Mouse (Mus musculus) spleen, postnatal 36 days (tissue): Measurements from ENCODE around the gene Atp5l.
"Not testable (repeated sequence)": the region's sequence is repeated elsewhere in the genome, so short reads cannot be mapped to it uniquely, and the experiment has no call there.

Source experiments
- DNase-seq, 2 experiments: peaks; one replicate each; pipeline ENCODE4 v3.0.0; 2022; ENCODE audit warnings: low spot score in 2 of 2, mixed read lengths in 1 of 2

Gene Atp5l

GRCm38 (mm10) chr9:44920374-44921122 is at the start of gene Atp5l:
Gene Atp5l (minus strand): TSS chr9:44920742.
- DNase-seq = peak; percentile 81 to 87

GRCm38 (mm10) chr9:44969450-44969849 is 48.9 kb upstream of the Atp5l start:
- DNase-seq = no peak

- DNase-seq = not testable (repeated sequence)
Measured at GRCm38 (mm10) chr9:44967763-44968162, 47.2 kb upstream of the Atp5l start.

GRCm38 (mm10) chr9:44966815-44967242 is 46.3 kb upstream of the Atp5l start:
- DNase-seq = peak; percentile 74 to 77

GRCm38 (mm10) chr9:44965833-44966466 is 45.4 kb upstream of the Atp5l start:
- no peak for DNase-seq

- peak; percentile 98 for DNase-seq
Measured at GRCm38 (mm10) chr9:44965126-44965832, 44.7 kb upstream of the Atp5l start, which contains the start of gene Ube4a. Gene Ube4a (minus strand): TSS chr9:44965600.

GRCm38 (mm10) chr9:44954432-44954831 is 33.9 kb upstream of the Atp5l start:
- peak in 1 of 2 experiments; percentile 11 for DNase-seq

GRCm38 (mm10) chr9:44947836-44948235 is 27.3 kb upstream of the Atp5l start:
- no peak for DNase-seq

GRCm38 (mm10) chr9:44946185-44946695 is 25.7 kb upstream of the Atp5l start:
- no peak for DNase-seq

GRCm38 (mm10) chr9:44942421-44942820 is 21.9 kb upstream of the Atp5l start:
- DNase-seq = no peak

GRCm38 (mm10) chr9:44941756-44942155 is 21.2 kb upstream of the Atp5l start:
- DNase-seq = no peak

GRCm38 (mm10) chr9:44921543-44921942 is 1.0 kb upstream of the Atp5l start:
- no peak for DNase-seq

- no peak for DNase-seq
Measured at GRCm38 (mm10) chr9:44921123-44921468, 554 bp upstream of the Atp5l start.

- no peak for DNase-seq
Measured at GRCm38 (mm10) chr9:44919606-44920005, 936 bp downstream of the Atp5l start.

GRCm38 (mm10) chr9:44916196-44916595 is 4.3 kb downstream of the Atp5l start:
- DNase-seq = peak; percentile 25 to 27

- DNase-seq = no peak
Measured at GRCm38 (mm10) chr9:44914706-44915105, 5.8 kb downstream of the Atp5l start.

GRCm38 (mm10) chr9:44911365-44911764 is 9.2 kb downstream of the Atp5l start:
- DNase-seq = no peak

- DNase-seq = peak in 1 of 2 experiments; percentile 10
Measured at GRCm38 (mm10) chr9:44905620-44906019, 14.9 kb downstream of the Atp5l start.

- DNase-seq = peak; percentile 13 to 37
Measured at GRCm38 (mm10) chr9:44904964-44905363, 15.6 kb downstream of the Atp5l start.

GRCm38 (mm10) chr9:44903856-44904255 is 16.7 kb downstream of the Atp5l start:
- DNase-seq = no peak

GRCm38 (mm10) chr9:44900402-44900801 is 20.1 kb downstream of the Atp5l start:
- no peak for DNase-seq

- no peak for DNase-seq
Measured at GRCm38 (mm10) chr9:44899716-44900115, 20.8 kb downstream of the Atp5l start.
